Mouse (Mus musculus) kidney, postnatal 14 days (tissue): ENCODE results near the gene Large1.
"Not testable (repeated sequence)": the region's sequence is repeated elsewhere in the genome, so short reads cannot be mapped to it uniquely, and the experiment has no call there.

ENCODE experiments used
- DNase-seq: peaks from one replicate; pipeline ENCODE4 v3.0.0; 2022; ENCODE audit warnings: mixed read lengths

Large1 gene

GRCm38 (mm10) chr8:73293655-73294054 is 59.7 kb downstream of the Large1 start:
- DNase-seq = no peak

GRCm38 (mm10) chr8:73291630-73292029 is 61.7 kb downstream of the Large1 start:
- DNase-seq = no peak

GRCm38 (mm10) chr8:73290636-73291035 is 62.7 kb downstream of the Large1 start:
- no peak for DNase-seq

GRCm38 (mm10) chr8:73289831-73290230 is 63.5 kb downstream of the Large1 start:
- DNase-seq = no peak

GRCm38 (mm10) chr8:73281996-73282395 is 71.3 kb downstream of the Large1 start:
- peak; percentile 8 for DNase-seq

- DNase-seq = no peak
Observed at GRCm38 (mm10) chr8:73276015-73276414, 77.3 kb downstream of the Large1 start.

- not testable (repeated sequence) for DNase-seq
Observed at GRCm38 (mm10) chr8:73275445-73275844, 77.9 kb downstream of the Large1 start.

- peak; percentile 26 for DNase-seq
Observed at GRCm38 (mm10) chr8:73273150-73273549, 80.2 kb downstream of the Large1 start.

- no peak for DNase-seq
Observed at GRCm38 (mm10) chr8:73270991-73271390, 82.3 kb downstream of the Large1 start.

- DNase-seq = no peak
Observed at GRCm38 (mm10) chr8:73257981-73258380, 95.4 kb downstream of the Large1 start.

GRCm38 (mm10) chr8:73244186-73244585 is 109.2 kb downstream of the Large1 start:
- DNase-seq = no peak

GRCm38 (mm10) chr8:73242066-73242465 is 111.3 kb downstream of the Large1 start:
- DNase-seq = no peak

- no peak for DNase-seq
Observed at GRCm38 (mm10) chr8:73234209-73234608, 119.1 kb downstream of the Large1 start.

- peak; percentile 69 for DNase-seq
Observed at GRCm38 (mm10) chr8:73233358-73234041, 119.8 kb downstream of the Large1 start.

GRCm38 (mm10) chr8:73226841-73227240 is 126.5 kb downstream of the Large1 start:
- no peak for DNase-seq

- DNase-seq = no peak
Observed at GRCm38 (mm10) chr8:73225654-73226053, 127.7 kb downstream of the Large1 start.

GRCm38 (mm10) chr8:73219178-73219811 is 134.0 kb downstream of the Large1 start:
- DNase-seq = no peak

GRCm38 (mm10) chr8:73206831-73207230 is 146.5 kb downstream of the Large1 start:
- peak; percentile 9 for DNase-seq

GRCm38 (mm10) chr8:73201854-73202253 is 151.5 kb downstream of the Large1 start:
- no peak for DNase-seq

GRCm38 (mm10) chr8:73197714-73198113 is 155.6 kb downstream of the Large1 start:
- DNase-seq = no peak

- peak; percentile 2 for DNase-seq
Observed at GRCm38 (mm10) chr8:73188684-73189083, 164.7 kb downstream of the Large1 start.

GRCm38 (mm10) chr8:73187381-73187780 is 166.0 kb downstream of the Large1 start:
- peak; percentile 16 for DNase-seq

GRCm38 (mm10) chr8:73178434-73178833 is 174.9 kb downstream of the Large1 start:
- no peak for DNase-seq

- no peak for DNase-seq
Observed at GRCm38 (mm10) chr8:73172661-73173060, 180.7 kb downstream of the Large1 start.

GRCm38 (mm10) chr8:73161994-73162393 is 191.3 kb downstream of the Large1 start:
- DNase-seq = no peak
